ENCODE assay signal across 9 mouse cellular contexts in genomic region chr11:70605024-70605566, GRCm38 (mm10). TPM values are rescaled to one million over a fixed set of nuclear protein-coding genes. Genes with fewer than 3 reads are reported as not detected.
DNase-seq lines count a peak whose midpoint lies in the region; ATAC-seq and TF ChIP-seq lines count a peak whose summit lies in the region.
"Had no signal": no experiment of that assay in that cellular context is flagged by ENCODE, and none has a peak within 500 bp of the region (broad histone marks: within the 10 kb centered on the region; RNA-seq: fewer than 3 reads in every experiment).

No protein-coding gene starts in this region.

- DNase-seq in hindbrain, embryonic 11.5 days (ENCODE audit: low spot score) = peak; percentile 86
- peak; percentile 16 for DNase-seq in brain, embryonic 18.5 days (ENCODE audit: low read depth, low spot score)
- DNase-seq in fibroblast of lung, adult 2 months (ENCODE audit: low read depth) = peak; percentile 44
- peak; percentile 59 for DNase-seq in liver, adult 2 months (ENCODE audit: extremely low read depth, low read depth, low spot score)

- no peak for ATAC-seq in hindbrain, embryonic 11.5 days (ENCODE audit: low FRiP score)
- no peak for ATAC-seq in hindbrain, embryonic 16.5 days
- ATAC-seq in intestine, embryonic 15.5 days = peak; percentile 34; the same call in 1 of the 2 replicates
- peak; percentile 61; the same call in 1 of the 2 replicates for ATAC-seq in neural tube, embryonic 15.5 days (ENCODE audit: low FRiP score)

- H3K27me3 ChIP-seq in hindbrain, embryonic 11.5 days (ENCODE audit: control insufficient read depth, insufficient read depth, low read length) = no peaks in the 10 kb centered on the region
- no peaks in the 10 kb centered on the region for H3K27me3 ChIP-seq in hindbrain, embryonic 16.5 days (replicated peaks; ENCODE audit: control insufficient read depth, insufficient read depth, low read length)
- no peaks in the 10 kb centered on the region for H3K27me3 ChIP-seq in intestine, embryonic 15.5 days (replicated peaks)
- H3K27me3 ChIP-seq in liver, adult 2 months (ENCODE audit: control insufficient read depth, insufficient read depth, low read length) = no peaks in the 10 kb centered on the region
- no peaks in the 10 kb centered on the region for H3K27me3 ChIP-seq in neural tube, embryonic 15.5 days (replicated peaks)
- no peaks in the 10 kb centered on the region for H3K27me3 ChIP-seq in testis, adult 2 months (ENCODE audit: control insufficient read depth, insufficient read depth, low read length)

- WGBS in hindbrain, embryonic 11.5 days = 68% methylated on average over 14 of the region's 14 CpGs
- WGBS in hindbrain, embryonic 16.5 days = 50% methylated on average over 14 of the region's 14 CpGs
- 49% methylated on average over 14 of the region's 14 CpGs for WGBS in intestine, embryonic 15.5 days
- 68% methylated on average over 14 of the region's 14 CpGs for WGBS in liver, adult 2 months
- WGBS in neural tube, embryonic 15.5 days = 55% methylated on average over 14 of the region's 14 CpGs

- no peaks in the 10 kb centered on the region for H3K9me3 ChIP-seq in hindbrain, embryonic 11.5 days (ENCODE audit: control insufficient read depth, low read length)
- H3K9me3 ChIP-seq in hindbrain, embryonic 16.5 days (ENCODE audit: control insufficient read depth, low read length) = no peaks in the 10 kb centered on the region
- no peaks in the 10 kb centered on the region for H3K9me3 ChIP-seq in intestine, embryonic 15.5 days
- no peaks in the 10 kb centered on the region for H3K9me3 ChIP-seq in neural tube, embryonic 15.5 days (replicated peaks)

- no peaks in the 10 kb centered on the region for H3K4me1 ChIP-seq in hindbrain, embryonic 11.5 days (replicated peaks; ENCODE audit: control insufficient read depth, insufficient read depth, low read length)
- H3K4me1 ChIP-seq in hindbrain, embryonic 16.5 days (ENCODE audit: control insufficient read depth, insufficient read depth, low read depth, low read length) = no peaks in the 10 kb centered on the region
- H3K4me1 ChIP-seq in intestine, embryonic 15.5 days (replicated peaks) = no peaks in the 10 kb centered on the region
- no peaks in the 10 kb centered on the region for H3K4me1 ChIP-seq in liver, adult 2 months (ENCODE audit: control insufficient read depth, insufficient read depth, low read length)
- no peaks in the 10 kb centered on the region for H3K4me1 ChIP-seq in neural tube, embryonic 15.5 days
- no peaks in the 10 kb centered on the region for H3K4me1 ChIP-seq in testis, adult 2 months (ENCODE audit: control insufficient read depth, insufficient read depth, low read length)

- TF ChIP-seq POLR2A in liver, adult 2 months (IDR thresholded peaks at IDR 0.05; ENCODE audit: extremely low read depth, insufficient read depth, low read length) = no peak
- TF ChIP-seq POLR2A in testis, adult 2 months (IDR thresholded peaks at IDR 0.05; ENCODE audit: control insufficient read depth, low read depth, low read length) = no peak

- TF ChIP-seq CTCF in liver, adult 2 months (IDR thresholded peaks at IDR 0.05; ENCODE audit: low read depth, low read length) = peak; percentile 87
- TF ChIP-seq CTCF in testis, adult 2 months (IDR thresholded peaks at IDR 0.05; ENCODE audit: control insufficient read depth, insufficient read depth, insufficient replicate concordance, low read depth, low read length) = peak; percentile 73; the same call in 1 of the 2 replicates

- H3K4me2 ChIP-seq in hindbrain, embryonic 11.5 days (replicated peaks; ENCODE audit: low read depth, low read length) = no peak overlapping the region
- H3K4me2 ChIP-seq in hindbrain, embryonic 16.5 days (ENCODE audit: low read length) = no peak overlapping the region
- no peak overlapping the region for H3K4me2 ChIP-seq in intestine, embryonic 15.5 days (replicated peaks)
- H3K4me2 ChIP-seq in neural tube, embryonic 15.5 days = no peak overlapping the region

- no peak overlapping the region for H3K9ac ChIP-seq in hindbrain, embryonic 11.5 days (ENCODE audit: low read depth, low read length)
- no peak overlapping the region for H3K9ac ChIP-seq in hindbrain, embryonic 16.5 days (ENCODE audit: low read depth, low read length)
- no peak overlapping the region for H3K9ac ChIP-seq in intestine, embryonic 15.5 days
- H3K9ac ChIP-seq in liver, adult 2 months (ENCODE audit: low read depth, low read length) = no peak overlapping the region
- no peak overlapping the region for H3K9ac ChIP-seq in neural tube, embryonic 15.5 days (replicated peaks)

- H3K36me3 ChIP-seq in hindbrain, embryonic 11.5 days (ENCODE audit: control insufficient read depth, insufficient read depth, low read length) = peaks cover 11% of the 10 kb centered on the region; the same call in 1 of the 2 replicates
- H3K36me3 ChIP-seq in hindbrain, embryonic 16.5 days (ENCODE audit: control insufficient read depth, insufficient read depth, low read length) = peaks cover 49% of the 10 kb centered on the region
- H3K36me3 ChIP-seq in intestine, embryonic 15.5 days = peaks cover 47% of the 10 kb centered on the region
- peaks cover 3% of the 10 kb centered on the region; the same call in 1 of the 2 replicates for H3K36me3 ChIP-seq in liver, adult 2 months (ENCODE audit: control insufficient read depth, insufficient read depth, low read length)
- H3K36me3 ChIP-seq in neural tube, embryonic 15.5 days = peaks cover 84% of the 10 kb centered on the region
- H3K36me3 ChIP-seq in testis, adult 2 months (ENCODE audit: control insufficient read depth, insufficient read depth, low read length) = no peaks in the 10 kb centered on the region; the same call in 1 of the 2 replicates

- H3K27ac ChIP-seq in hindbrain, embryonic 11.5 days (ENCODE audit: low read depth, low read length) = no peak overlapping the region
- no peak overlapping the region for H3K27ac ChIP-seq in hindbrain, embryonic 16.5 days (ENCODE audit: low read depth, low read length)
- no peak overlapping the region for H3K27ac ChIP-seq in intestine, embryonic 15.5 days
- no peak overlapping the region for H3K27ac ChIP-seq in liver, adult 2 months (replicated peaks; ENCODE audit: insufficient read depth, low read depth, low read length)
- no peak overlapping the region for H3K27ac ChIP-seq in neural tube, embryonic 15.5 days (replicated peaks)
- H3K27ac ChIP-seq in testis, adult 2 months (ENCODE audit: control insufficient read depth, insufficient read depth, low read depth, low read length) = no peak overlapping the region

- H3K4me3 ChIP-seq in hindbrain, embryonic 11.5 days (ENCODE audit: low read depth, low read length) = no peak overlapping the region
- H3K4me3 ChIP-seq in hindbrain, embryonic 16.5 days (ENCODE audit: low read length) = no peak overlapping the region
- H3K4me3 ChIP-seq in intestine, embryonic 15.5 days (replicated peaks) = no peak overlapping the region
- no peak overlapping the region for H3K4me3 ChIP-seq in liver, adult 2 months (ENCODE audit: insufficient read depth, low read depth, low read length)
- H3K4me3 ChIP-seq in neural tube, embryonic 15.5 days (replicated peaks) = no peak overlapping the region
- no peak overlapping the region for H3K4me3 ChIP-seq in testis, adult 2 months (ENCODE audit: control insufficient read depth, low read depth, low read length)
- H3K4me3 ChIP-seq: myocyte had no signal

- no peaks in the 10 kb centered on the region for H3K79me2 ChIP-seq in liver, adult 2 months (ENCODE audit: control insufficient read depth, insufficient read depth, low read length)

RNA-seq across cellular contexts. Expression of gene 4930544D05Rik, which starts 10.6 kb away (rescaled TPM):
- polyA plus RNA-seq in hindbrain, embryonic 11.5 days (2014; fragmentation: Nextera tagmentation; extraction: Ambion mirVana) = not detected in 2 replicates
- not detected in 2 replicates for polyA plus RNA-seq in hindbrain, embryonic 16.5 days (2015; fragmentation: Nextera tagmentation; extraction: Ambion mirVana)
- polyA plus RNA-seq in intestine, embryonic 15.5 days (2015; fragmentation: Nextera tagmentation; extraction: Ambion mirVana) = not detected in 2 replicates
- total RNA-seq in liver, adult 2 months (2014; rRNA removed) = not detected in 2 replicates
- polyA plus RNA-seq in liver, adult 2 months (2012; rRNA removed) = not detected in 2 replicates
- polyA plus RNA-seq in neural tube, embryonic 15.5 days (2015; fragmentation: Nextera tagmentation; extraction: Ambion mirVana) = not detected in 2 replicates
- 770 and 775 TPM in 2 replicates for polyA plus RNA-seq in testis, adult 2 months (2012; rRNA removed)

RNA-seq across cellular contexts. Expression of gene Chrne, which starts 13.9 kb away (rescaled TPM):
- polyA plus RNA-seq in hindbrain, embryonic 11.5 days (2014; fragmentation: Nextera tagmentation; extraction: Ambion mirVana) = not detected in 2 replicates
- not detected in 2 replicates for polyA plus RNA-seq in hindbrain, embryonic 16.5 days (2015; fragmentation: Nextera tagmentation; extraction: Ambion mirVana)
- polyA plus RNA-seq in intestine, embryonic 15.5 days (2015; fragmentation: Nextera tagmentation; extraction: Ambion mirVana) = not detected in 2 replicates
- 0.07 and 0.09 TPM in 2 replicates for total RNA-seq in liver, adult 2 months (2014; rRNA removed)
- polyA plus RNA-seq in liver, adult 2 months (2012; rRNA removed) = 1.1 and 1.3 TPM in 2 replicates
- polyA plus RNA-seq in neural tube, embryonic 15.5 days (2015; fragmentation: Nextera tagmentation; extraction: Ambion mirVana) = 0.23 and 0.40 TPM in 2 replicates
- polyA plus RNA-seq in testis, adult 2 months (2012; rRNA removed) = 241 and 243 TPM in 2 replicates

RNA-seq across cellular contexts. Expression of gene Gp1ba, which starts 33.8 kb away (rescaled TPM):
- 0.64 and 1.2 TPM in 2 replicates for polyA plus RNA-seq in hindbrain, embryonic 11.5 days (2014; fragmentation: Nextera tagmentation; extraction: Ambion mirVana)
- 0.19 and 0.29 TPM in 2 replicates for polyA plus RNA-seq in hindbrain, embryonic 16.5 days (2015; fragmentation: Nextera tagmentation; extraction: Ambion mirVana)
- 0.21 and 0.24 TPM in 2 replicates for polyA plus RNA-seq in intestine, embryonic 15.5 days (2015; fragmentation: Nextera tagmentation; extraction: Ambion mirVana)
- total RNA-seq in liver, adult 2 months (2014; rRNA removed) = 0.07 TPM in 1 of 2 replicates, not detected in the other
- 0.09 TPM in 1 of 2 replicates, not detected in the other for polyA plus RNA-seq in liver, adult 2 months (2012; rRNA removed)
- 0.15 TPM in 2 replicates for polyA plus RNA-seq in neural tube, embryonic 15.5 days (2015; fragmentation: Nextera tagmentation; extraction: Ambion mirVana)
- 0.13 and 0.19 TPM in 2 replicates for polyA plus RNA-seq in testis, adult 2 months (2012; rRNA removed)

RNA-seq across cellular contexts. Expression of gene Rnf167, which starts 41.9 kb away (rescaled TPM):
- 86.6 and 94.3 TPM in 2 replicates for polyA plus RNA-seq in hindbrain, embryonic 11.5 days (2014; fragmentation: Nextera tagmentation; extraction: Ambion mirVana)
- polyA plus RNA-seq in hindbrain, embryonic 16.5 days (2015; fragmentation: Nextera tagmentation; extraction: Ambion mirVana) = 105 and 110 TPM in 2 replicates
- 106 and 107 TPM in 2 replicates for polyA plus RNA-seq in intestine, embryonic 15.5 days (2015; fragmentation: Nextera tagmentation; extraction: Ambion mirVana)
- 34.3 and 37.7 TPM in 2 replicates for total RNA-seq in liver, adult 2 months (2014; rRNA removed)
- 68.4 and 75.4 TPM in 2 replicates for polyA plus RNA-seq in liver, adult 2 months (2012; rRNA removed)
- polyA plus RNA-seq in neural tube, embryonic 15.5 days (2015; fragmentation: Nextera tagmentation; extraction: Ambion mirVana) = 100 and 109 TPM in 2 replicates
- polyA plus RNA-seq in testis, adult 2 months (2012; rRNA removed) = 77.6 and 77.8 TPM in 2 replicates

RNA-seq across cellular contexts. Expression of gene Slc25a11, which starts 42.2 kb away (rescaled TPM):
- polyA plus RNA-seq in hindbrain, embryonic 11.5 days (2014; fragmentation: Nextera tagmentation; extraction: Ambion mirVana) = 138 and 145 TPM in 2 replicates
- 185 and 191 TPM in 2 replicates for polyA plus RNA-seq in hindbrain, embryonic 16.5 days (2015; fragmentation: Nextera tagmentation; extraction: Ambion mirVana)
- polyA plus RNA-seq in intestine, embryonic 15.5 days (2015; fragmentation: Nextera tagmentation; extraction: Ambion mirVana) = 171 and 180 TPM in 2 replicates
- 108 and 109 TPM in 2 replicates for total RNA-seq in liver, adult 2 months (2014; rRNA removed)
- 113 and 118 TPM in 2 replicates for polyA plus RNA-seq in liver, adult 2 months (2012; rRNA removed)
- 169 and 174 TPM in 2 replicates for polyA plus RNA-seq in neural tube, embryonic 15.5 days (2015; fragmentation: Nextera tagmentation; extraction: Ambion mirVana)
- 27.2 and 29.4 TPM in 2 replicates for polyA plus RNA-seq in testis, adult 2 months (2012; rRNA removed)

Comparison
In these comparisons a context has a peak if more than half of its experiments do, and no peak if none do; other contexts are left out.
1. ATAC-seq: peak in intestine, embryonic 15.5 days (single experiment) and neural tube, embryonic 15.5 days (single experiment); none in hindbrain, embryonic 11.5 days (single experiment) and hindbrain, embryonic 16.5 days (single experiment).
2. DNase-seq: peak in every context shown above with its lines; median percentile 86 in hindbrain, embryonic 11.5 days; 59 in liver, adult 2 months; 44 in fibroblast of lung, adult 2 months; 16 in brain, embryonic 18.5 days.
3. RNA of gene 4930544D05Rik, which starts 10.6 kb away (polyA plus RNA-seq): 770 to 775 TPM in testis, adult 2 months; not detected in hindbrain, embryonic 11.5 days, not detected in hindbrain, embryonic 16.5 days, not detected in intestine, embryonic 15.5 days, not detected in liver, adult 2 months and not detected in neural tube, embryonic 15.5 days; every median in the first group is over 100 times any median in the second.
4. RNA of gene Chrne, which starts 13.9 kb away (polyA plus RNA-seq): 241 to 243 TPM in testis, adult 2 months; 1.1 to 1.3 TPM in liver, adult 2 months, 0.23 to 0.40 TPM in neural tube, embryonic 15.5 days, not detected in hindbrain, embryonic 16.5 days, not detected in intestine, embryonic 15.5 days and not detected in hindbrain, embryonic 11.5 days; every median in the first group is over 100 times any median in the second.